Mouse (Mus musculus): ENCODE results near the gene Pias4.

DNA sequence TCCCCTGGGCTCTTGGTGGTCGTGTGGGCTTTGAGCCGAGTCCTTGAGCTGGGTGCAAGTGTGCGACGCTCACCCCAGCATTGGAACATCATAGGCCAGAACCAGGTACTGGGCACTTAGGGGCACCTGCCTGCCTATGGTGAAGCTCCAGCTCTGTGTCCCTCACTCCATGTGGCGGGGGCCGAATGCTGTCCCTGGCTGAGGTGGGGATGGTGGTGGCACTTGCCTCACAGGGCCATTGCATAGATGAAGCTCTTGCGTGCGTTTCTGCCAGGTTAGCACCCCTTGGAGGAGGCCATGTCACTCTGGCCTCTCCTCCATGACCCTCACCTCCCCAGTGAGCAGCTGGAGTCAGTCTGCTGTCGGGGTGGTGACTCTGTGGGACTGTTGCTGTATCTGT is 19.4 kb upstream of the Pias4 start:
- TF ChIP-seq EP300 (optimal IDR thresholded peaks at IDR 0.05) (no peak), CTCF (IDR thresholded peaks at IDR 0.05; ENCODE audit: low read depth) (no peak)

Measured in stomach, postnatal 0 days (tissue).